Mouse (Mus musculus): Measurements from ENCODE around the gene Cldn3. TPM values are rescaled to one million over a fixed set of nuclear protein-coding genes. Genes with fewer than 3 reads are reported as not detected.

Gene Cldn3
- polyA plus RNA-seq, 1 experiment from 2014 or later, result 7.6 TPM

DNA sequence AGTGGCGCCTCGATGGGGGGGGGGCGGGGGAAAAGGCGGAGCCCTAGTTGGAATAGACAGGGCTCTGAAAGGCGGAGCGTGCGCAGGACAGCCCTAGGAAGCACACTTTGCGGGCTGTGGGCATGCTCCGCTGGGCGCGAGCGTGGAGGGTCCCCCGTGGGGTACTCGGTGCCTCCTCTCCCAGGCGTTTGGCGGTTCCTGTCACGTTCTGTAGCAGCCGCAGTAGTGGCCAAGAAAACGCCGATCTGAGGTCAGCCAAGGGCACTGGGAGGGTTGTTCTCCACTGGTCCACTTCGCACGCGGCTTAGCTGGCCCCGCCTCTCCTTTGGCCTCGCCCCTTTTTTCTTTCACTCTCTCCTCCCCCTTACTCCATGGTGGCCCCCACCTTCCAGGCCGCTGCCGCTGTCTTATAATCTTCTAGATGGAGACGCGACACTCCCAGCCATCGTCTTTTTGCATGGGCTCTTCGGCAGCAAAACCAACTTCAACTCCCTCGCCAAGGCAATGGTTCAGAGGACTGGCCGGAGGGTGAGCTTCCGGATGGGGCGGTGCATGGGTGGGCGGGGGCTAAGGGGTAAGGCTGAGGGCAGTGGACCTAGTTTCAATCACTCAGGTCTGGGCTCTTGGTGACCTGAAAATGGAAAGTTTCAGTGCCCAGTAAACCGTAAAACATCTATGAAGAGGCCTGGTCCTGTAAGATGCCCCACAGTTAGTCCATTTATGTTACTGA lies 23.7 kb downstream of the Cldn3 start:
- H3K4me2 ChIP-seq (ENCODE audit: low read depth, low read length), result peak overlapping the region; percentile 69
- no peaks in the 10 kb centered on the region for H3K36me3 ChIP-seq (replicated peaks; ENCODE audit: control insufficient read depth, insufficient read depth, low read depth, low read length)
- under 1% methylated on average over 37 of the region's 37 CpGs for WGBS
- peak overlapping the region; percentile 32 for H3K9ac ChIP-seq (replicated peaks; ENCODE audit: low read length)
- peak overlapping the region; percentile 80 for H3K27ac ChIP-seq (replicated peaks; ENCODE audit: low read depth, low read length)
- H3K4me1 ChIP-seq (ENCODE audit: control insufficient read depth, insufficient read depth, low read length), result peaks cover 4% of the 10 kb centered on the region
- peak; percentile 81 for DNase-seq (ENCODE audit: low spot score)
- H3K4me3 ChIP-seq (ENCODE audit: low read depth, low read length), result peak overlapping the region; percentile 55
- no peaks in the 10 kb centered on the region for H3K27me3 ChIP-seq (ENCODE audit: control insufficient read depth, insufficient read depth, low read length)
- no peaks in the 10 kb centered on the region for H3K9me3 ChIP-seq (replicated peaks; ENCODE audit: control insufficient read depth, low read length)
- ATAC-seq (replicated peaks; ENCODE audit: insufficient number of reproducible peaks, low FRiP score, low TSS enrichment, low read depth), result peak; percentile 78

- peak overlapping the region; percentile 32; the same call in 1 of the 2 replicates for H3K9ac ChIP-seq (replicated peaks; ENCODE audit: low read length)
- no peak for ATAC-seq (replicated peaks; ENCODE audit: insufficient number of reproducible peaks, low FRiP score, low TSS enrichment, low read depth)
- WGBS, result 63% methylated on average over 7 of the region's 7 CpGs
Observed at GRCm38 (mm10) chr5:135010320-135010709, 24.3 kb downstream of the Cldn3 start.

DNA sequence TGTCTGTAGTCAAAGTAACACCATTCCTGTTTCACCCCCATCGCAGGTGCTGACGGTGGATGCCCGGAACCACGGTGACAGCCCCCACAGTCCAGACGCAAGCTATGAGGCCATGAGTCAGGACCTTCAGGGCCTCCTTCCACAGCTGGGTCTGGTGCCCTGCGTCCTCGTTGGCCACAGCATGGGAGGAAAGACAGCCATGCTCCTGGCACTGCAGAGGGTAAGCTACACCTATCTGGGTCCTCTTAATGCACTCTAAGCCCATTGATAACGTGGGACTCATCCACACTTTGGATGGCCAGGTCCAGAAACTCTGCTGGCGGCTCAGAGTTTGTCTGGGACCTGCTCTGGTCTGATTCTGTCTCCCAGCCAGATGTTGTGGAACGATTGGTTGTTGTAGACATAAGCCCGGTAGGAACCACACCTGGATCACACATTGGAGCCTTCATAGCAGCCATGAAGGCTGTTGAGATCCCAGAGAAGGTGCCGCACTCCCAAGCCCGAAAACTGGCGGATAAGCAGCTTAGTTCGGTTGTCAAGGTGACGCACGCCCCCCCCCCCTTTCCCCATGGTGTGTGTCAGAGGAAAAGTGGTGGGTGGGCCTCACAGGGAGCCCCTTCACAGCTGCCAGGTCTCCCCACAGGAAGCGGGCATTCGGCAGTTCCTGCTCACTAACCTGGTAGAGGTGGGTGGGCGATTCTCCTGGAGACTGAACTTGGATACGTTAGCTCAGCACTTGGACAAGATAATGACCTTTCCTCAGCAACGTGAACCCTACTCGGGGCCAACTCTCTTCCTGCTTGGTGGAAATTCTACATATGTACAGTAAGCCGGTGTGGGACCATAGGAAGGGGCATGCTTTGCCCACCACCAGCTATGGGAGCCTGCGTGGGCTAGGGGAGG lies 25.1 kb downstream of the Cldn3 start:
- no peak overlapping the region for H3K4me2 ChIP-seq (ENCODE audit: low read depth, low read length)
- H3K36me3 ChIP-seq (replicated peaks; ENCODE audit: control insufficient read depth, insufficient read depth, low read depth, low read length), result no peaks in the 10 kb centered on the region
- no peak for DNase-seq (ENCODE audit: low spot score)
- ATAC-seq (replicated peaks; ENCODE audit: insufficient number of reproducible peaks, low FRiP score, low TSS enrichment, low read depth), result no peak
- H3K9ac ChIP-seq (replicated peaks; ENCODE audit: low read length), result no peak overlapping the region
- 84% methylated on average over 25 of the region's 25 CpGs for whole genome bisulfite sequencing
- no peak overlapping the region for H3K4me3 ChIP-seq (ENCODE audit: low read depth, low read length)
- no peak overlapping the region for H3K27ac ChIP-seq (replicated peaks; ENCODE audit: low read depth, low read length)
- H3K27me3 ChIP-seq (ENCODE audit: control insufficient read depth, insufficient read depth, low read length), result no peaks in the 10 kb centered on the region
- H3K4me1 ChIP-seq (ENCODE audit: control insufficient read depth, insufficient read depth, low read length), result peaks cover 4% of the 10 kb centered on the region
- no peaks in the 10 kb centered on the region for H3K9me3 ChIP-seq (replicated peaks; ENCODE audit: control insufficient read depth, low read length)

More at GRCm38 (mm10) chr5:135010320-135010709, 24.3 kb downstream of the Cldn3 start:
- H3K4me2 ChIP-seq (ENCODE audit: low read depth, low read length), result peak overlapping the region; percentile 69
- no peaks in the 10 kb centered on the region for H3K27me3 ChIP-seq (ENCODE audit: control insufficient read depth, insufficient read depth, low read length)
- peaks cover 4% of the 10 kb centered on the region for H3K4me1 ChIP-seq (ENCODE audit: control insufficient read depth, insufficient read depth, low read length)
- H3K27ac ChIP-seq (replicated peaks; ENCODE audit: low read depth, low read length), result peak overlapping the region; percentile 80; the same call in 1 of the 2 replicates
- no peaks in the 10 kb centered on the region for H3K36me3 ChIP-seq (replicated peaks; ENCODE audit: control insufficient read depth, insufficient read depth, low read depth, low read length)
- no peaks in the 10 kb centered on the region for H3K9me3 ChIP-seq (replicated peaks; ENCODE audit: control insufficient read depth, low read length)
- H3K4me3 ChIP-seq (ENCODE audit: low read depth, low read length), result peak overlapping the region; percentile 55
- DNase-seq (ENCODE audit: low spot score), result no peak

DNA sequence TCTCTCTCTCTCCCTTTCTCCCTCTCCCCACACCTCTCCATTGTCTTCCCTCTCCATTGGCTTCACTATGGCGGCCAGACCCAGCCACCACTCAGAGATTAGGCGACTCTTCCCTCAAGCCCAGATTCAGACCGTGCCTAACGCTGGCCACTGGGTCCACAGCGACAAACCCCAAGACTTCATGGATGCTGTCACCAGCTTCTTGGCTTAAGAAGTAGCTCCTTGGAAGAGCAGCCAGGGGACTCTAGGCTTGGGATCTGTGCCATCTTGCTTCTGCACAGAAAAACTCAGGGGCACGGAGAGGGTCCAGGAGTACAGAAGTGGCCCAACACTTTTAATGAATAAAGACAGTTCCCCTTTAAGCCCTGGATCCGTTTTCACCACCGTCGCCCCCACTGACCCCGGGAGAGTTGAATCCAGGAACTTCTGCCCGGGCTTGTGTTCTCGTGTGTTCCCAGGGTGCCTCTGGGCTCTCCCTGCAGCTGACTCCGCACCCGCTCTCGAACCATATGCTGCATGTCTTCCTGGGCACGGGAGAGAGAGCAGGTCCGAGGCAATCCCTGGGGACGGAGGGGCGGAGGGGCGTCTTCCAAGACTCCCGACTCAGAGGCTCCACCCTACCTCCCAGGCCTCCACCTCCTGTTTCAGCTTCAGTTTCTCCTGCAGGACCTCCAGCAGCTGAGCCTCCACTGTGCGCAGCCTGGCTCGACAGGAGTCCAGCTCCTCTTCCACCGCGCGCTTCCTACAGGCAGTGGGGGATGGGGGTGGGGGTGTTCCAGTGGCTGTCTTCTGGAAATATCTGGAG lies 26.0 kb downstream of the Cldn3 start:
- 18% methylated on average over 26 of the region's 26 CpGs for WGBS
- H3K9ac ChIP-seq (replicated peaks; ENCODE audit: low read length), result peak overlapping the region; percentile 22; the same call in 1 of the 2 replicates
- no peaks in the 10 kb centered on the region for H3K9me3 ChIP-seq (replicated peaks; ENCODE audit: control insufficient read depth, low read length)
- H3K4me3 ChIP-seq (ENCODE audit: low read depth, low read length), result no peak overlapping the region
- ATAC-seq (replicated peaks; ENCODE audit: insufficient number of reproducible peaks, low FRiP score, low TSS enrichment, low read depth), result no peak
- peak overlapping the region; percentile 19 for H3K4me2 ChIP-seq (ENCODE audit: low read depth, low read length)
- H3K27me3 ChIP-seq (ENCODE audit: control insufficient read depth, insufficient read depth, low read length), result no peaks in the 10 kb centered on the region
- H3K36me3 ChIP-seq (replicated peaks; ENCODE audit: control insufficient read depth, insufficient read depth, low read depth, low read length), result no peaks in the 10 kb centered on the region
- no peak overlapping the region for H3K27ac ChIP-seq (replicated peaks; ENCODE audit: low read depth, low read length)
- peak; percentile 20 for DNase-seq (ENCODE audit: low spot score)
- peaks cover 4% of the 10 kb centered on the region for H3K4me1 ChIP-seq (ENCODE audit: control insufficient read depth, insufficient read depth, low read length)

DNA sequence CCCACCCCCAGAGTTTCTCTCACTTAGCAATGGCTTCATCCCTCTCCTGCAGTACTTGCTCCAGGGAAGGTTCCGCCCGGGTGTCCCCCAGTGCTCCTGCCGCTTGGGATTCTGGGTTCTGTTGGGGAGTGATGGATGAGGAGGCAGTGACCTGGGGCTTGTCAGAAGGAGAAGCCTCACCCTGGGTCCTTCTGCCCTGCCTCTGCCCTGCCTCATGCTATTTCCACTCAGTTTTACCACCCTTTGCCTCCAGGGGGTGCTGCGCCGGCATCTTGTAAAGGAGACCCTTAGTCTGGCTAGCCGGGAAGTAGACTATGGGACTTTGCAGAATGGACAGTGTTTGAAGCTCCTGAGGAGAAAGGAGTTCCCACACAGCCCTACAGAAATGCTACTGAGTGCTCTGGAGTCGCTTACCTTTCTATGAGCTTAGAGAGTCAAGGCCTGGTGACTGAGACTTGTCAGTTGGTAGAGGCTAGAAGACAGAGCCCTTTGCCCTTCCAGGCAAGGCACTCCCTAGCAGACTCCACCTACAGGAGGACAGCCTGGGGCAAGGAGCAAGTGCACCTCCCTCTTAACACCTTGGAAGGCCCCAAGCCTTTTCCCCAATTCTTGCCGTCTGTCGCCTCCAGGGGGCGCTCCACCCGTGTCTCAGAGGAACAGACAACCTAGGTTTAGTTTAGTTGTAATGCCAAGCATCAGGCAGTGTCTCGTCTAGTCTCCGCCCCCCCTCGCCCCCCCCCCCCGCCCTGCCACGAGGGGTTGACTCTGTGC lies 26.8 kb downstream of the Cldn3 start:
- no peak overlapping the region; the same call in 1 of the 2 replicates for H3K4me2 ChIP-seq (ENCODE audit: low read depth, low read length)
- no peak for ATAC-seq (replicated peaks; ENCODE audit: insufficient number of reproducible peaks, low FRiP score, low TSS enrichment, low read depth)
- peaks cover 4% of the 10 kb centered on the region for H3K4me1 ChIP-seq (ENCODE audit: control insufficient read depth, insufficient read depth, low read length)
- WGBS, result 4% methylated on average over 16 of the region's 16 CpGs
- H3K36me3 ChIP-seq (replicated peaks; ENCODE audit: control insufficient read depth, insufficient read depth, low read depth, low read length), result no peaks in the 10 kb centered on the region
- no peaks in the 10 kb centered on the region for H3K27me3 ChIP-seq (ENCODE audit: control insufficient read depth, insufficient read depth, low read length)
- DNase-seq (ENCODE audit: low spot score), result peak; percentile 83
- H3K4me3 ChIP-seq (ENCODE audit: low read depth, low read length), result no peak overlapping the region
- peak overlapping the region; percentile 28; the same call in 1 of the 2 replicates for H3K9ac ChIP-seq (replicated peaks; ENCODE audit: low read length)
- no peak overlapping the region for H3K27ac ChIP-seq (replicated peaks; ENCODE audit: low read depth, low read length)
- H3K9me3 ChIP-seq (replicated peaks; ENCODE audit: control insufficient read depth, low read length), result no peaks in the 10 kb centered on the region

GRCm38 (mm10) chr5:135015497-135015896 lies 29.5 kb downstream of the Cldn3 start:
- DNase-seq (ENCODE audit: low spot score) (peak; percentile 83), ATAC-seq (replicated peaks; ENCODE audit: insufficient number of reproducible peaks, low FRiP score, low TSS enrichment, low read depth) (no peak)
- H3K4me1 ChIP-seq (ENCODE audit: control insufficient read depth, insufficient read depth, low read length), result peaks cover 4% of the 10 kb centered on the region
- H3K36me3 ChIP-seq (replicated peaks; ENCODE audit: control insufficient read depth, insufficient read depth, low read depth, low read length), result no peaks in the 10 kb centered on the region
- H3K27ac ChIP-seq (replicated peaks; ENCODE audit: low read depth, low read length), result no peak overlapping the region
- H3K9me3 ChIP-seq (replicated peaks; ENCODE audit: control insufficient read depth, low read length), result no peaks in the 10 kb centered on the region
- H3K27me3 ChIP-seq (ENCODE audit: control insufficient read depth, insufficient read depth, low read length), result no peaks in the 10 kb centered on the region
- no peak overlapping the region for H3K9ac ChIP-seq (replicated peaks; ENCODE audit: low read length)
- no peak overlapping the region for H3K4me2 ChIP-seq (ENCODE audit: low read depth, low read length)
- 14% methylated on average over 7 of the region's 7 CpGs for WGBS
- no peak overlapping the region for H3K4me3 ChIP-seq (ENCODE audit: low read depth, low read length)

- Histone ChIP-seq H3K9me3 (replicated peaks; ENCODE audit: control insufficient read depth, low read length) (no peaks in the 10 kb centered on the region), H3K27me3 (ENCODE audit: control insufficient read depth, insufficient read depth, low read length) (no peaks in the 10 kb centered on the region), H3K27ac (replicated peaks; ENCODE audit: low read depth, low read length) (no peak overlapping the region), H3K4me3 (ENCODE audit: low read depth, low read length) (no peak overlapping the region), H3K4me1 (ENCODE audit: control insufficient read depth, insufficient read depth, low read length) (peaks cover 4% of the 10 kb centered on the region), H3K9ac (replicated peaks; ENCODE audit: low read length) (no peak overlapping the region), H3K36me3 (replicated peaks; ENCODE audit: control insufficient read depth, insufficient read depth, low read depth, low read length) (no peaks in the 10 kb centered on the region), H3K4me2 (ENCODE audit: low read depth, low read length) (no peak overlapping the region)
- DNase-seq (ENCODE audit: low spot score), result no peak
- ATAC-seq (replicated peaks; ENCODE audit: insufficient number of reproducible peaks, low FRiP score, low TSS enrichment, low read depth), result no peak
- 55% methylated on average over 4 of the region's 4 CpGs for WGBS
Observed at GRCm38 (mm10) chr5:135016224-135016759, 30.3 kb downstream of the Cldn3 start.

Measured in embryonic facial prominence, embryonic 11.5 days (tissue).